Mouse (Mus musculus) c-Kit-negative CD71-positive TER-119-positive erythroid progenitor cells, embryonic 14.5 days (primary cell): Measurements from ENCODE around the gene Alg1.
"Not testable (repeated sequence)": the region's sequence is repeated elsewhere in the genome, so short reads cannot be mapped to it uniquely, and the experiment has no call there.

Source experiments
- DNase-seq: peaks from one replicate; pipeline ENCODE4 v3.0.0-alpha.2; 2013; ENCODE audit warnings: low read depth, low spot score

The Alg1 gene

DNA sequence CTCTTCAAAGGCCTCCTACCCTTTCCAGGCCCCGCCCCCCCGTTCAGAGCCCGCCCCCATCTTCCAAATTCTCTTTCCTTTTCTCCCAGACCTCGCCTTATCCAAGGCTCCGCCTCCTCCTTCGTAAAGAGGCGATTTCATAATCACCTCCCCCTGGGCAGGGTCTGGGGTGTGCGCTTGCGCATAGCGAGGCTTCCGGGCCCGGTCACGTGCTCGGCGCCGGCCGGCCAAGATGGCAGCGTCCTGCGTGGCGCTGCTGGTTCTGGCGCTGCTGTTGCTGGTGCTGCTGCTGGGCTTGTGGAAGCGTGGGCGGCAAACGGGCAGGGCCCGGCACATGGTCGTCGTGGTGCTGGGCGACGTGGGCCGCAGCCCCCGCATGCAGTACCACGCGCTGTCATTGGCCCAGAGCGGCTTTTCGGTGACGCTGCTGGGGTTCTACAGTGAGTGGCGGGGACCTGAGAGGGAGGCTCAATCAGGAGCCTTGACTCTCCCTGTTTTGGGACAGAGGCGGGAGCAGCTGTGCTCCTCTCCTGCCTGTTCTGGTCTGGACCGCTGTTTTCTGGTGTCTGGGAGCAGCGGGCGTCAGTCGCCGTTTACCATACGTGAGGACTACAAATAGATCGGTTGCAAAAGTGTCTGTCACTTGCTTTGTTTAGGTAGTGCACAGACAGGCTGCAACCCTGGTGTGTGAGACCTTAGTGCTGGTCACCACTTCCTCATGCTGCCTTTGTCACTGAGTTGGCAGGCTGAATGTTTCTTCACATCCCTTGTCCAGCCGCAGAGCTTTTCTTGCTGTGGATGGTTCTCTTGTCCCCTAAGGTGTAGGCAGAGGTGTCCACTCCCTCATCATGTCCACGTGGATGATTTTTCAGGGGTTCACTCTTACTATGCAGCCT, at the start of gene Alg1:
Gene Alg1 (plus strand): TSS at position 204 of the 896 bp plus-strand sequence.
- peak; percentile 81 for DNase-seq

DNA sequence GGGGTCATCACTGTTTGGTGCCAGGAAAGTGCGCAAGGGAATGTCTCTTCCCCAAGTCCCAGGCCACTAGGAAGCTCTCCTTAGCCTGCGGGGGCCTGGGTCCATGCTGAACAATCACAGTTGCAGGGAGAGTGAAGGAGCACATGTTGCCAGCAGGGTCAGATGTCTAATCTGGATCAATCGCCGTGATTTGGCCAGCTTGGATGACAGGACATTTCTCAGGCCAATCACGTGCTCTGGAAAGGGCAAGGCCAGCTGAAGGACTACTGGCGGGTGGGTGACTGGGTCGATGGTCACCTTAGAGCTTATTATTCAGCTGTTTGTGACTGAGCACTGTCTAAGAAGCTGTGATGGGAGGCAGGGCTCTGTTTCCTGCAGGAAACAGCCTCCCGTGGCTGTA, 49.3 kb upstream of the Alg1 start:
- DNase-seq = no peak

DNA sequence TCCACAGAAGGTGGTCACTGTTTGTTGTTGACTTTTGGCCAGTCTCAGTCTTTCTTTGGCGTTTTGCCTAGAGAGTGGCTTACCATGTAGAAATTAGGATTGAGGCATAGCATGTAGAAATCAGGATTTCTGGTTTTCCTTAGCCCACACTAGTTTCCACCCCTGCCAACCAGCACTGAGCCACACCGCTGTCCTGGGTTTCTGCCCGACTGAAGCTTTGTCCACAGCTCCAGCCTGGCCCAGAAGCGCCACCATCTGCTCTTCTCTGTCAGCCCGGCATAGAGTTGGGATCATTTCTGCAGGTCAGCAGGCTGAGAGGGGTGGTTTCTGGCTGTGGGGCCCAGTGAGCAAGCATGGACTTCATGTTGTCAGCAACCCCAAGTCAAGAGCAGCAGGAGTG, 48.5 kb upstream of the Alg1 start:
- no peak for DNase-seq

DNA sequence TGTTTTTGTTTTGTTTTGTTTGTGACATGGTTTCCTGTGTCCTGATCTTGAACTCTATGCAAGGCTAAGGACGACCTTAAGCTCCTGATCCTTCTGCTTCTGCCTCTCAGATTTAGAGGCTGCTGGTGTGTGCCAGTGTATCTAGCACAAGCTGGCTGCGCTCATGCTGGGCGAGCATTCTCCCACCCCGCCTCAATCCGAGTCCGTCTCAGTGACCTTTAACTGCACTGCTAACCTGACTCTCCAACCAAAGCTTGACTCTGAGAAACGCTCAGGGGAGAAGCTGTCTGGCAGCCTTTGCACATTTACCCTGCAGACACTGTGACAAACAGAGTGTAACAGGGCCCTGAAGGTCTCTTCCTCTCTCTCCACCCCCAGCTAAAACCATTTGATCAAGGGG, 47.7 kb upstream of the Alg1 start:
- DNase-seq = no peak

DNA sequence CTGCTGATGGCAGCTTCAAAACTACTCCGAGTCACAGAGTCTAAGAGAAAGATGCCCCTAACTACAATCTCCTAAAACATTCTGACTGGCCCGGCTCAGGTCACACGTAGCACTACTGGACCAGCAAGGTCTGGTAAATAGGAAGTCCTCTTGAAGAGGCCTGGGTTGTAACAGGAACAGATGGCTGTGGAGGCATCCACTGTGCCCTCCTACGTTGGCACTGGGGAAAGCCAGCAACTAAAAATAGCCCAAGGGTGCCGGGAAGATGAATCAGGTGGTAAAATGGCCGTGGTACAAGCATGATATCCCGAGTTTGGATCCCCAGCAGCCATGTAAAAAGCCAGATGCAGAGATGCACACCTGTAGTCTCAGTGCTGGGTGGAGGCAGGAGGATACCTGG, 47.2 kb upstream of the Alg1 start:
- DNase-seq = no peak

DNA sequence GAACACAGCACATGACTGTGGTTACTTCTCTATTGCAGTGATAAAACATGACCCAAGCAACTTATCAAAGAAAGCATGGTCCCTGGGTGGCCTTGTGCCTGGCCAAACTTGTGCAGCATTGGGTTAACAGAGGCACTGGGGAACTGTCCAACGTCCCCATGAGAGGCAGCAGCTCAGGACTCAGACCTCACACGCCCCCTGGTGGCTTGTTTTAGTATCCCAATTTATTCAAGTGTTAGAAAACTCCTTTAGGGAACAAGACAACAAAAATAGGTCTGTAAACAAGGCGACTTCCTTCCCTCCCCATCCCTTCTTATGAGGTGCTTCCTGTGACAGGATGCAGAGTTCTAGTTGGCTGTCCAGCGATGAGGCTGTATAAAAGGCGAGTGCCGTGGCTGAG, 38.3 kb upstream of the Alg1 start:
- peak; percentile 41 for DNase-seq

DNA sequence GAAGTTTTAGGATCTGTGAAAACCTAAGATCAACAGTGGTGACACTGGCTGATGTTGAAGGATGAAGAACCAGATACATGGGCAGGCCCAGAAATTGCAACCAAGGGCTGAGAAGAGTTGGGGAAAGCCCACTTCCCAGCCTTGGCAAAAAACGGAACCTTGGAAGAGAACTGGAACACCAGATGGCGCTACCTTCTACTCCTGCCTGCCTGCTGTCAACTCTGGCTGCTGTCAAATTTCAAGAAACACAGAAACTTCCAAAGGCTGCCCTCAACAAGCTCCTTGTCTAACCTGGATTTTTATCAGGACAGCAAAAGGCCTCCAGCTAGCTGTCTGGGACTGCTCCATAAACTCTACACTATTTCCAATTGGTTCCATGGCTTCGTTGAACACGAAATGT, 30.7 kb upstream of the Alg1 start:
- no peak for DNase-seq

DNA sequence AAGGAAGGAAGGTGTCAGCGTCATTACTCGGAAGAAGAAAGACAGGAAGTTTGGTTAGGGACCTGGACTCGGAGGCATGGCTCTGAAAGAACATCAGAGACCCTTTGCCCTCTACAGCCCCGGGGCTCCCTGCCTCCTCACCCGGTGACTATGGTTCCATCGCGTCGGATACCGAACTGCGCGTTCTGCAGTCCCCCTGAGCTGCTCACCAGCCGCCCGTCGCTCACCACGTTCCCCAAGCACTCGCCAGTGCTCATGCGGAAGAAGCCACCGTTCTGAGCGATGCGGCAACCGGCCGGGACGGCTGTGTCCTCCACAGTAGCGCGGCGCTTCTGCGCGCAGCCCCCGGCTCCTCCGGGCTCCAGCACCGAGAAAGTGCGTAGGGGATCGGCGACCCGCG, 30.2 kb upstream of the Alg1 start:
- no peak for DNase-seq

DNA sequence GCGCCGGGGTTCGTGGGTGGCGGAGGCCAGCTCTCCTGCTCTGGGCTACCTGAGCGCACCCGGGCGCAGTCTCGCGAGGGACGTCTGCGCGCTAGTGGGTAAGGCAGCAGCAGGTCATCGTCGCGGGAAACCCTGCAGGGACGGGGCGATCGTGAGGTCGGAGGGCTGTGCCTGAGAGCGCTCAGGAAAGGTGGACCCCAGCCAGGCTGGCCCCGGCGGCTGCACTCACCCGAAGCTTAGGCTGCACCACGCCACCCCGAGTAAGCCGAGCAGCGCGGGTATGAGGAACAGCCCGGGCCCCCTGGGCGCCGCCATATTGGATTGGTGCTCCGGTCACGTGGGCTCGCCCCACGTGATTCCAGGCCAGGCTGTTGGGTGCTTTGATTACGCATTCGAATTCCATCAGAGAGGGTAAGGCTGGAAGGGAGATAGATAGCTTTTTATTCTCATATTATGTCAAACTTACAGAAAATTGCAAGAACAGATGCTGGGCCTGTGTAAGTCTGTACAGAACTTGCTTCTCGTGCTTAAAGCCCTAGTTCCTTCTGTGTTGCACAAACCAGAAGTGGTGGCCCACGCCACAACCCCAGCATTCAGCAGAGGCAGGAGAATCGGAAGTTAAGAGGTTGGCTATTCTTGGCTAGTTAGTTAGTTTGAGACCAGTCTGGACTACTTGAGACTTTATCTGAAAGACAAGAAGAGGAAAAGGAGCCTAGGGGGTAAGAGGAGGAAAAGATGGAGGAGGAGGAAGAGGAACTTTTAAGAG, 29.6 kb upstream of the Alg1 start, which contains the start of gene Nagpa:
Gene Nagpa (minus strand): TSS at position 345 of the 766 bp plus-strand sequence.
- peak; percentile 42 for DNase-seq

DNA sequence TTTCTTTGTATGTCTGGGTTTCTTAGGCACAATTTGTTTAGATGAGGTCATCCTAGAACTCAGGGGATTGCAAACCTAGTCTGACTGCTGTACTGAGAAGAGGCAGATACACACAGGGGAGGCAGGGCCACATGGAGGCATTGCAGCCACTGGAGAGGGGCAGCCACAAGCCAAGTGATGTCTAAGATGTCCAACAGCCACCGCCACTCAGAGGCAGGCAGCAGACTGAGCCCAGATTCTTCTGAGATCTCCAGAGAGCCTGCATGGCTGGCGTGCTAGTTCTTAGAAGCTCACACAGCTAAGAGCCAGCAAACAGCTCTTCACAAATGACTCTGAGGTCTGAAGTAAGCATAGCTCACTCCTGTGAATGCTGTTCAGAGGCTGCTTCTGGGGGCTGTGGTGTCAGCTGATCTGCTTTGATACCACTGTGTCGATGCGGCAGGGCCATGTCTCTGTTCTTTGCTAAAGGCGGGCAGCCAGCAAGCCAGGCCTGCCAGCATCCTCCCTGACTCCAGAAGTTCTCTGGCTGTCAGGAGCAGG, 27.9 kb upstream of the Alg1 start:
- no peak for DNase-seq

DNA sequence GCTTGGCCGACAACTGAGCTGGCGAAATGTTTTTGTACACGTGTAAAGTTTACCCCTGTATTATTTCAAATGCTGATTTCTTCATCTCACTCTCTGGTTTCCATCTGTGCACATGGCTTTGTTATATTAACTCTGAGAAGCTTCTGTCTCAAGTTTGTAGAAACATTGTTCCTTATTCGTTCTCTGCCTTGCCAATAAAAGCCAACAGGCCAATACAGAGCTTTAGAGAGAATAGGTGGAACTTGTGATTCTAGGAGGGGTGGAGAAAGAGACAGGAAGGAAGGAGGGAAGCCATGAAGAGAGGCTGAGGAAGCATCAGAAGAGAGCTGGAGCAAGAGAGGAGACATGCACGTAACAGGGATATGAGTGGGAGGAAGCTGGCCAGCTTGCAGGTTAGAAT, 27.4 kb upstream of the Alg1 start:
- DNase-seq = no peak

DNA sequence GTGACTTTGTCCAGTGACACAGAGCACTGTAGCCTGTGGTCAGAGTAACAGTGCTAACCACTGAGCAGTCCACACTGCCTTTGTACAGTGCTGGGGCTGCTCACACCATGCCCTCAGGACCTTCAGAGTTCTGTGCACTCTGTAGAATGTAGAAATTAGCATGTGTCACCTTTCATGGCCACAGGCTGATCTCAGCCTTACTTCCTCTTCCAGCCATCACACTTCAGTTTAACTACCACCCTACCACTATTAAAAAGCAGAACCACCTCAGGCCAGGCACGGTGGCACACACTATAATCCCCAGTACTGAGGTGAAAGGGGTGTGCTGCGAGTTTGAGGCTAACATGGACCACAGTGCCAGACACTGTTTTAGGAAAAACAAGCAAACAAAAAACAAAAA, 23.1 kb upstream of the Alg1 start:
- no peak for DNase-seq

DNA sequence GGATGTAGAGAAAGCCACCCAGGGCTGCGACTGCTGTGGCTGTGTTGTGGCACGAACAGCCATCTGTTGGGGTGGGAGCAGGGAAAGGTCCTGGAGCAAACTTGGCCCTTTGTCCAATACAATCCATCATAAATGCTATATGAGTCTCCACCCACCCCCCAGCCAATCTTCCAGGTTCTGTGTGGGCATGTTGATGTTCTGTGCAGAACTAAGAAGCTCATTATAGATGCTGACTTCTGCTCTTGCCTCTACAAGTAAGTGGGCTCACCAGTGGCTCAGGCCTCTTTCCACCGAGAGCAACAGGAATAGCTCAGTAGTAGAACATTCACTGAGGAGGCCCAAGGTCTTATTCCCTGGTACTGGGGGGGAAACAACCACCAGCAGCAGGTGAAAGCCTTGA, 21.3 kb upstream of the Alg1 start:
- DNase-seq = no peak

DNA sequence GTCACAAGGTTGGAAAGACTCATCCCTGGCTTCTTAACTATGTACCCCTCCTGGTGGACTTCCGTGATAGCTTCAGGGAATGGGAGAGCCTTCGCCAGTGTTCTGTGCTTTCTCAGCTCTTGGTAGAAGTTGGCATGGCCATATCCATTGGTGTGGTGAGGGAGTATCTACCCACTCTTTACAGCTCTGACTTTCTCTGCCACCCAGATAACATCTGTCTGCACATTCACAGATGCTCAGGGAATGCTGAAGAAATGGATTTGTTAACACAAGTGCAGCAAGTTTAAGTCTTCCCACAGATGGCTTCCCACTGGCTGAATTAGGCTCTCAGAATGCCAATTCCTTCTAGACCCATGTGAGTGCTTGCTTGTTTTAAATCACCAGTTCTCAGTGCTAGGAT, 19.3 kb upstream of the Alg1 start:
- no peak for DNase-seq

DNA sequence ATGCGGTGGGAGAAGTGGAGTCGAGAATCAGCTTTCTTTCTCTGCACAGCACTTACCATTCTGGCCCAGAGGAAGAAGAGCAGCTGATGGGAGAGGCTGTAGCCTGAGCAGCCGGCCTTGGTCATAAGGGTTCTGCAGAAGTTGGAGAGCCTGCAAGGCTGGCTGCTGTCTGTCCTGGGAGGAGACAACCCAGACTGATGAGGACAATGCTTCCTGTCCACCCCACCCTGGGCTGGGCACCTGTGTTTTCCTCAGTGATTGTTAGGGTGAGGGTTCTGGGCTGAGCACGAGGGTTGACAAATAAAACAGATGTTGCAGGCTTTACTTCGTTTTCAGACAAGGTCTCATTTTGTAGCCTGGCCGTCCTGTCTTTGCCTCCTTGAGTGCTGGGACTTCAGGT, 16.7 kb upstream of the Alg1 start:
- no peak for DNase-seq

DNA sequence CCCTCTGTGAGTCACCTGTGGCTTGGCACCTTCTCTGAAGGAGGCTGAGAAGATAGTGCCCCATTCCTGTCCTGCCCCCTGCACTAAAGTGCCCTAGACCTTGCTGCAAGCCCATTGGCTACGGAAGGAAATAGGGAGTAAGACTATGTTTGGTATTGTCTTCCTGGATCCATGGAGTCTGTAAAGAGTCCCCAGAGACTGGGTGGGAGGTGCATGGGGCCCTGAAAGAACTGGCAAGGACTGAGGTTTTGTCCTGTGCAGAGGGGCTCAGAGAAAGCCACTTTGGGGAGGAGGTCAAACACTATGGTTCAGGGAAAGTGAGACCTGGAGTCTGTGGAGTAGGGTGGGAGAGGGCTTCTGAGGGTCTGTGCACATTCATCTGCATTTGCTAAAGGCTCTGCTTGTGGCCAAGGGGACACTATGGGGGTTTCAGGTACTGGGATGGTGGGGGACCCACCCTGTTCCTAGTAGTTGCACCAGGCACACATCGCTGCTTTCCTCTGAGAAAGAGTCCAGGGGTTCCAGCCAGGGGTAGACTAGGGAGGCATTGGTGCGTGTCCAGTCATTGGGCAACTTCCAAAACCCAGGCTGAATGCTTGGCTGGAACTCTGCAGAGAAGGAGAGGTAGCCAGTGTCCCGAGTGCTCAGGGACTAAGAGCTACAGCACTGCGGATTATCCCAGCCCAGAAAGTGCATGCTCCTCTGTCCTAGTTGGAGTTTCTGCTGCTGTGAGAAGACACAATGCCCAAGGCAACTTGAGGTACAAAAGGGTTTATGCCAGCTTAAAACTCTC, 15.9 kb upstream of the Alg1 start:
- DNase-seq = no peak

DNA sequence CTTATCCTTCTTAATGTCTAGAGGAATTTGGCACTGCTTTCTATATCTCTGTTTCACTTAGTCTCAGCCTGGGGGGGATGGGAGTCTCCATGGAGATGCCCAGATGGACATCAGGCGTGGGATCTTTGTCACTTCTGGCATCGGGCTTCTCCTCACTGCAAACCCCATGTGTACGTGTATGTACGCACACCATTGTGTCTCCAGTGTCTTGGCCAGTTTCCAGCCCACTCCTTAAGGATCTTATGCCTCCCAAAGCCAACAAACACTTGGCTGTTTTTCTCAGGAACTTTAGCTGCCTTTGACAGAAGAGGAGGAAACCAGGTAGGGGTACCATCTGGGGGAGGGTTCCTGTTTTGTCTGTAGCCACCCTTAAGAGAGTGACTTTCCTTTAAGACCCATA, 12.0 kb upstream of the Alg1 start:
- no peak for DNase-seq

DNA sequence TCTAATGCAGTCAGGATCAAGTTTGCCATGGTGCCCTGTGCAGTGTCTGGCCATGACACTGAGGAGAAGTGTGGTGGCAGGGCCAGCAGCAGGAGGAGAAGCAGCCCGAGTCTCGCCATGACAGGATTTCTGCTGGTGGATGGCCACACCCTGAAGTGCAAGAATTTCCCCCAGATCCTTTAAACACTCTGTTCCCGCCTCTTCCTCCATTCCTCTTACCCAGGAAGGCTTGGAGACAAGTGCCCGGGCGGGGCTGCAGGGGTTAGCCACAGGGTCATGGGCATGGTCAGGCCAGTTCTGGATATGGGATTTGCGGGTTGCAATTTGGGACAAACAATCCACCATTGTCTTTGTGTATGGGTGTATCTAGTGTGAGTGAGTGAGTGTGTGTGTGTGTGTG, 11.3 kb upstream of the Alg1 start, which contains the start of gene AU021092:
Gene AU021092 (minus strand): TSS at position 160 of the 400 bp plus-strand sequence.
- DNase-seq = no peak

DNA sequence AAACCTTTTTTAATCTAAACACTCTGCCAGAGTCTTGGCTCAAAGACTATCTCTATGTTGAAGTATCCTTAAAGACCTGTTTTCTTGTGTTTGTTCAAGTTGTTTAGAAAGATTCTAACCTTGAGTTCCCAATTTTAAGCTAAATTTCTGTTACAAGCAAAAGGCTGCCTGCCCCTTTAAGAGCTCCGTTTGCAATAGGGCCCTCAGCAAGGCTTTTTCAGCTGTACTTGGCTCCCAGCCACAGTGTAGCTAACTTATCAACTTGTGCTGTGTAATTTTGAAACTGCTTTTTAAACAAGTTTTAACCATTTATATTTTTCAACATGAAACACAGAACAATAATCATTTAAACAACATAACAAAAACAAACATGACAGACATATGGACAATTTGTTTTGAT, 6.9 kb upstream of the Alg1 start:
- not testable (repeated sequence) for DNase-seq

DNA sequence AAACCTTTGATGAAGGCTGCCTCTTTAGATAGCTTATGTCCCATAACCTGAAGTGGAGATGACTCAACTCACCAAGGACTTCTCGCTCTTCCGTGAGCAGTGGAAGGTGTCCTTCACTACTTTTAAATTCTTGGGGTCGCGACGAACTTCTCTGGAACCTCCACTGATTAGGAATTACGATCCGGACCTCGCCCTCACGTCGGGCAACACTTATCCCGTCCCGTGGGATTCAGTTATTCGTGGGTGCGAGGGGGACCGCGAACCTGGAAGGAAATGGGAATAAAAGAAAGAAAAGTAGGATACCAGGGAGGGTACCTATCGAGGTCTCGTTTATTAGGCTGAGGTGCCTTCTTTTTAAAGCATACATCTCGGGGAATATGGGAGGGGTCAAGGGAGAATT, 5.9 kb upstream of the Alg1 start:
- DNase-seq = not testable (repeated sequence)

DNA sequence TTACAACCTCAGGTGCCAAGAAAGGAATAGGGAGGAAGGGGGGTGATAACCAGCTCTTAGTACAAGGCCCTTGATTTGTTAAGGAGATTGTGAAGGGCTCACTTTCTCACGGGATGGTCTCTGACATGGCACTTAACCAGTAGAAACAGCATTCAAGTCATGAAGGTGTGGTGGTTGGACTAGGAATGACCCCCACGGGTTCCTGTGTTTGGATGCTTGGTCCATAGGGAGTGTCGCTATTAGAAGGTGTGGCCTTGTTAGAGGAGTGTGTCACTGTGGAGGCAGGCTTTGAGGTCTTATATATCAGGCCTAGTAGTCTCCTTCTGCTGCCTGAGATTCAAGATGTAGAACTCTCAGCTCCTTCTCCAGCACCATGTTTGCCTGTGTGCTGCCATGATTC, 5.3 kb upstream of the Alg1 start:
- not testable (repeated sequence) for DNase-seq

DNA sequence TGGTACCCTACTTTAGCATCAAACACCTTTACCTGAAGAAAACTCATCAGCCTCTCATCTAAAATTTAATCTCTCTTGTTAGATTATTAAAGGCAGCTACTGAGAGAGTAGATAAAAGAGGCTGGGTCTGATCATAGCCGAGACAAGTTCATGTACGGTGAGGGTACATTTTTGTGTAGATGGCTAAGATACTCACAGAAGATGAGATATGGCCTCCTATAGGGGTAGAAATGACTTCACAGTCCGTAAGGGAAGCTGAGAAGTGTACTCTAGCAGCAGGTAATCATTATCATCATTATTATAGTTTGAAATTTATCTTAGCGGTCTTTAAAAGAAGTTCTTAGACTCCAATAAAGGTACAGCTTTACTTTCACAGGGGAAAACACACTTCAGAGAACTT, 439 bp upstream of the Alg1 start:
- no peak for DNase-seq
